Mouse (Mus musculus): ENCODE results near the gene Kcnj6. TPM values are rescaled to one million over a fixed set of nuclear protein-coding genes. Genes with fewer than 3 reads are reported as not detected.

The Kcnj6 gene
- polyA plus RNA-seq, 1 experiment: not detected

GRCm38 (mm10) chr16:94906026-94906425, 91.5 kb downstream of the Kcnj6 start:
- H3K27me3 ChIP-seq (ENCODE audit: control insufficient read depth, insufficient read depth, insufficient read length): no peaks in the 10 kb centered on the region
- H3K4me2 ChIP-seq (ENCODE audit: low read depth): no peak overlapping the region
- H3ac ChIP-seq (ENCODE audit: control insufficient read depth, insufficient read length): no peak overlapping the region
- TF ChIP-seq TCF12 (IDR thresholded peaks at IDR 0.05; ENCODE audit: insufficient read depth, poor library complexity, severe bottlenecking) (no peak), MYOG (IDR thresholded peaks at IDR 0.05; ENCODE audit: control insufficient read depth in 1 of 3, insufficient read depth in 1 of 3, insufficient read length in 2 of 3, low read depth in 2 of 3) (no peak), POLR2A (IDR thresholded peaks at IDR 0.05; ENCODE audit: insufficient read length, low read depth) (no peak), TCF3 (IDR thresholded peaks at IDR 0.05; ENCODE audit: insufficient read length, low read depth) (no peak), SRF (IDR thresholded peaks at IDR 0.05; ENCODE audit: control insufficient read depth, insufficient read length, low read depth) (no peak), E2F4 (IDR thresholded peaks at IDR 0.05; ENCODE audit: insufficient read depth) (no peak), REST (IDR thresholded peaks at IDR 0.05; ENCODE audit: insufficient read depth, insufficient read length) (no peak), MAX (IDR thresholded peaks at IDR 0.05; ENCODE audit: low read depth) (no peak), POLR2AphosphoS2 (IDR thresholded peaks at IDR 0.05; ENCODE audit: insufficient read length, low read depth) (no peak), MYOD1 (IDR thresholded peaks at IDR 0.05; ENCODE audit: control insufficient read depth in 1 of 3, insufficient read length in 2 of 3, low read depth in 2 of 3) (no peak), CEBPB (IDR thresholded peaks at IDR 0.05; ENCODE audit: insufficient read depth, poor library complexity, severe bottlenecking) (no peak), USF1 (IDR thresholded peaks at IDR 0.05; ENCODE audit: low read depth) (no peak)
- H3K79me2 ChIP-seq (ENCODE audit: control insufficient read depth, insufficient read depth): no peaks in the 10 kb centered on the region
- no peak overlapping the region for H3K4me3 ChIP-seq
- H3K36me3 ChIP-seq (ENCODE audit: control insufficient read depth, insufficient read depth): no peaks in the 10 kb centered on the region

DNA sequence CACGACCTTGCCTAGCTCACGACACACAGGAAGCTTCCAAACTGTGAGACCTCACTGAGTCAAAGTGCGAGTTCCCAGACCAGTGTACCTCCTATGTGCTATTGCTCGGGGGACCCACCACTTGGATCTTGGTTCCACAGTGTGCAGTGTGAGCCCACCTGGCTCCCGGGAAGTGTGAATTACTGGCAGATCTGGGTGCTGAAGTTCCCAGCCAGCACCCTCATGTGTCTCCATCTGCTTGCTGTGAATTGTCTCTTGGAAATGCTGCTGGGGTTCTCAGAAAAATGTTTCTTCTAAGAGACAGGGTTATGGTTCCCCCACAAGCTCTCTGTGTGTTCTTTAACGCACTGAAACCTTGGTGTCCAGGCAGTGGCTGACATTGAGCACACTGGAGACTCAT, 98.7 kb downstream of the Kcnj6 start:
- H3K27me3 ChIP-seq (ENCODE audit: control insufficient read depth, insufficient read depth, insufficient read length): no peaks in the 10 kb centered on the region
- no peak for TF ChIP-seq MAX (IDR thresholded peaks at IDR 0.05; ENCODE audit: low read depth)
- TF ChIP-seq POLR2A (IDR thresholded peaks at IDR 0.05; ENCODE audit: insufficient read length, low read depth): no peak
- no peak for TF ChIP-seq POLR2AphosphoS2 (IDR thresholded peaks at IDR 0.05; ENCODE audit: insufficient read length, low read depth)
- TF ChIP-seq E2F4 (IDR thresholded peaks at IDR 0.05; ENCODE audit: insufficient read depth): no peak
- no peak for TF ChIP-seq SRF (IDR thresholded peaks at IDR 0.05; ENCODE audit: control insufficient read depth, insufficient read length, low read depth)
- no peak for TF ChIP-seq MYOD1 (IDR thresholded peaks at IDR 0.05; ENCODE audit: control insufficient read depth in 1 of 3, insufficient read length in 2 of 3, low read depth in 2 of 3)
- TF ChIP-seq CEBPB (IDR thresholded peaks at IDR 0.05; ENCODE audit: insufficient read depth, poor library complexity, severe bottlenecking): no peak
- TF ChIP-seq MYOG (IDR thresholded peaks at IDR 0.05; ENCODE audit: control insufficient read depth in 1 of 3, insufficient read depth in 1 of 3, insufficient read length in 2 of 3, low read depth in 2 of 3): no peak
- TF ChIP-seq TCF3 (IDR thresholded peaks at IDR 0.05; ENCODE audit: insufficient read length, low read depth): no peak
- TF ChIP-seq REST (IDR thresholded peaks at IDR 0.05; ENCODE audit: insufficient read depth, insufficient read length): no peak
- TF ChIP-seq USF1 (IDR thresholded peaks at IDR 0.05; ENCODE audit: low read depth): no peak
- TF ChIP-seq TCF12 (IDR thresholded peaks at IDR 0.05; ENCODE audit: insufficient read depth, poor library complexity, severe bottlenecking): no peak
- H3ac ChIP-seq (ENCODE audit: control insufficient read depth, insufficient read length): no peak overlapping the region
- H3K4me3 ChIP-seq: no peak overlapping the region
- no peaks in the 10 kb centered on the region for H3K79me2 ChIP-seq (ENCODE audit: control insufficient read depth, insufficient read depth)
- H3K4me2 ChIP-seq (ENCODE audit: low read depth): no peak overlapping the region
- H3K36me3 ChIP-seq (ENCODE audit: control insufficient read depth, insufficient read depth): no peaks in the 10 kb centered on the region

- Histone ChIP-seq H3K79me2 (ENCODE audit: control insufficient read depth, insufficient read depth) (no peaks in the 10 kb centered on the region), H3K4me2 (ENCODE audit: low read depth) (no peak overlapping the region), H3K27me3 (ENCODE audit: control insufficient read depth, insufficient read depth, insufficient read length) (no peaks in the 10 kb centered on the region), H3K4me3 (no peak overlapping the region), H3ac (ENCODE audit: control insufficient read depth, insufficient read length) (no peak overlapping the region), H3K36me3 (ENCODE audit: control insufficient read depth, insufficient read depth) (no peaks in the 10 kb centered on the region)
- no peak for TF ChIP-seq REST (IDR thresholded peaks at IDR 0.05; ENCODE audit: insufficient read depth, insufficient read length)
- TF ChIP-seq POLR2A (IDR thresholded peaks at IDR 0.05; ENCODE audit: insufficient read length, low read depth): no peak
- TF ChIP-seq USF1 (IDR thresholded peaks at IDR 0.05; ENCODE audit: low read depth): no peak
Measured at GRCm38 (mm10) chr16:94892162-94892650, 105.3 kb downstream of the Kcnj6 start.

DNA sequence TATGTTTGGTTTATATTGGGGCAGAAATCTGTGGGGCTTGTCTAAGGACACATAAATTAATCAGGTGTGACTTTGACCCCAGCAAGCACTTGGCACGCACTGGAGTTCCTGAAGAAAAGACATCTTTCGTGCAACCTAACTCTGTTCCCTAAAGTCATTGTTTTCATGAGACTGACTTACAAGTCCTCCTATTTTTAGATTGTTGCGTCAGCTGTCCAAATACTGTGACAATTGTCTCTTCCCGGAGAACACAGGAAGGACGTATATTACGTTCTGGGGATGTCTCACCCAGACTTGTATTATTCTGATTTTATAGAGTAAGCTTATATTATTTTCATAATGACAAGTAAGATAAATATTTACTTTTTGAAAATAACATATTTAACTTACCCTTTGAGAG, 106.9 kb downstream of the Kcnj6 start:
- Histone ChIP-seq H3K36me3 (ENCODE audit: control insufficient read depth, insufficient read depth) (no peaks in the 10 kb centered on the region), H3K4me2 (ENCODE audit: low read depth) (no peak overlapping the region), H3ac (ENCODE audit: control insufficient read depth, insufficient read length) (no peak overlapping the region), H3K79me2 (ENCODE audit: control insufficient read depth, insufficient read depth) (no peaks in the 10 kb centered on the region), H3K4me3 (no peak overlapping the region), H3K27me3 (ENCODE audit: control insufficient read depth, insufficient read depth, insufficient read length) (no peaks in the 10 kb centered on the region)
- TF ChIP-seq MAX (IDR thresholded peaks at IDR 0.05; ENCODE audit: low read depth) (no peak), POLR2AphosphoS2 (IDR thresholded peaks at IDR 0.05; ENCODE audit: insufficient read length, low read depth) (no peak), MYOG (IDR thresholded peaks at IDR 0.05; ENCODE audit: control insufficient read depth in 1 of 3, insufficient read depth in 1 of 3, insufficient read length in 2 of 3, low read depth in 2 of 3) (no peak), MYOD1 (IDR thresholded peaks at IDR 0.05; ENCODE audit: control insufficient read depth in 1 of 3, insufficient read length in 2 of 3, low read depth in 2 of 3) (no peak), CEBPB (IDR thresholded peaks at IDR 0.05; ENCODE audit: insufficient read depth, poor library complexity, severe bottlenecking) (no peak), SRF (IDR thresholded peaks at IDR 0.05; ENCODE audit: control insufficient read depth, insufficient read length, low read depth) (no peak), TCF12 (IDR thresholded peaks at IDR 0.05; ENCODE audit: insufficient read depth, poor library complexity, severe bottlenecking) (no peak), USF1 (IDR thresholded peaks at IDR 0.05; ENCODE audit: low read depth) (no peak), E2F4 (IDR thresholded peaks at IDR 0.05; ENCODE audit: insufficient read depth) (no peak), REST (IDR thresholded peaks at IDR 0.05; ENCODE audit: insufficient read depth, insufficient read length) (no peak), TCF3 (IDR thresholded peaks at IDR 0.05; ENCODE audit: insufficient read length, low read depth) (no peak), POLR2A (IDR thresholded peaks at IDR 0.05; ENCODE audit: insufficient read length, low read depth) (no peak)

DNA sequence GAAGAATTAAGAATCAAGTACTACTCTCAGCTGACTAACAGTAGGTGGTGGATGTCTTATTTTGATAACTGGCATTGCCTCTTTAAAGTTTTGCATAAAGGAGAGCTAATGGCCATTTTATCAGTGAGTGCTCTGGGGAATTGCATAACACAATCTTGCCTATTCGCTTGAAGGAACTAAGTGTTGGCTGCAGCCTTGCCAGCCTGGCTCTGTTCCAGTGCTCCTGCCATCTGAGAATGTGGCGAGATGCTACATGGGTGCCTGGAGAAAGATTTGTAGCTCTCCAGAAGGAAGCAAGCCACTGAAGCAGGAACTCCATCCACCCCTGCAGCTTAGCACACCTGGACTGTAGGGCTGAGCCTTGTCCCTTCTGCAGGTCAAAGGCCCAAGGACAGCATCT, 107.4 kb downstream of the Kcnj6 start:
- TF ChIP-seq SRF (IDR thresholded peaks at IDR 0.05; ENCODE audit: control insufficient read depth, insufficient read length, low read depth) (no peak), REST (IDR thresholded peaks at IDR 0.05; ENCODE audit: insufficient read depth, insufficient read length) (no peak), CEBPB (IDR thresholded peaks at IDR 0.05; ENCODE audit: insufficient read depth, poor library complexity, severe bottlenecking) (no peak), POLR2AphosphoS2 (IDR thresholded peaks at IDR 0.05; ENCODE audit: insufficient read length, low read depth) (no peak)
- no peaks in the 10 kb centered on the region for H3K27me3 ChIP-seq (ENCODE audit: control insufficient read depth, insufficient read depth, insufficient read length)
- no peak overlapping the region for H3K4me2 ChIP-seq (ENCODE audit: low read depth)

More for the DNA sequence above, 107.4 kb downstream of the Kcnj6 start:
- Histone ChIP-seq H3ac (ENCODE audit: control insufficient read depth, insufficient read length) (no peak overlapping the region), H3K79me2 (ENCODE audit: control insufficient read depth, insufficient read depth) (no peaks in the 10 kb centered on the region), H3K36me3 (ENCODE audit: control insufficient read depth, insufficient read depth) (no peaks in the 10 kb centered on the region), H3K4me3 (no peak overlapping the region)

All from myocyte (in vitro differentiated cells).